ENCODE assay signal across 8 mouse cellular contexts in genomic region chr1:85896110-85896509, GRCm38 (mm10). TPM values are rescaled to one million over a fixed set of nuclear protein-coding genes. Genes with fewer than 3 reads are reported as not detected.
DNase-seq lines count a peak whose midpoint lies in the region; ATAC-seq lines count a peak whose summit lies in the region.

No protein-coding gene starts in this region.

- no peak for ATAC-seq in heart, embryonic 15.5 days (replicated peaks; ENCODE audit: insufficient number of reproducible peaks, insufficient read depth, low FRiP score, low read depth)
- ATAC-seq in embryonic facial prominence, embryonic 12.5 days (ENCODE audit: insufficient number of reproducible peaks, insufficient read depth, low FRiP score, low TSS enrichment), result no peak
- ATAC-seq in intestine, embryonic 14.5 days (replicated peaks; ENCODE audit: low FRiP score, low TSS enrichment, low read depth), result no peak
- no peak for ATAC-seq in midbrain, embryonic 16.5 days

- H3K4me3 ChIP-seq in heart, embryonic 15.5 days, result peak overlapping the region; percentile 72
- peak overlapping the region; percentile 78 for H3K4me3 ChIP-seq in embryonic facial prominence, embryonic 12.5 days
- no peak overlapping the region; the same call in 1 of the 2 replicates for H3K4me3 ChIP-seq in intestine, embryonic 14.5 days (ENCODE audit: low read depth, low read length)
- H3K4me3 ChIP-seq in midbrain, embryonic 16.5 days (ENCODE audit: low read depth, low read length), result peak overlapping the region; percentile 63

- 71% methylated on average over 5 of the region's 5 CpGs for WGBS in heart, embryonic 15.5 days
- 71% methylated on average over 5 of the region's 5 CpGs for WGBS in embryonic facial prominence, embryonic 12.5 days
- 82% methylated on average over 5 of the region's 5 CpGs for WGBS in intestine, embryonic 14.5 days
- 67% methylated on average over 5 of the region's 5 CpGs for WGBS in midbrain, embryonic 16.5 days

- no peaks in the 10 kb centered on the region for H3K36me3 ChIP-seq in heart, embryonic 15.5 days
- no peaks in the 10 kb centered on the region for H3K36me3 ChIP-seq in embryonic facial prominence, embryonic 12.5 days
- no peaks in the 10 kb centered on the region for H3K36me3 ChIP-seq in intestine, embryonic 14.5 days (ENCODE audit: control insufficient read depth, insufficient read depth, low read length)
- no peaks in the 10 kb centered on the region for H3K36me3 ChIP-seq in midbrain, embryonic 16.5 days (ENCODE audit: control insufficient read depth, insufficient read depth, low read length)

- peak overlapping the region; percentile 85 for H3K4me2 ChIP-seq in heart, embryonic 15.5 days
- peak overlapping the region; percentile 82 for H3K4me2 ChIP-seq in embryonic facial prominence, embryonic 12.5 days (replicated peaks)
- peak overlapping the region; percentile 87 for H3K4me2 ChIP-seq in intestine, embryonic 14.5 days (ENCODE audit: low read length)
- H3K4me2 ChIP-seq in midbrain, embryonic 16.5 days (ENCODE audit: low read length), result peak overlapping the region; percentile 79

- no peak for DNase-seq in heart, adult 8-10 months (ENCODE audit: low spot score)
- DNase-seq in intestine, embryonic 14.5 days (ENCODE audit: low spot score), result no peak
- DNase-seq in thymus, postnatal 14 days, result no peak
- DNase-seq in left cerebral cortex, postnatal 4 days, result no peak
- DNase-seq in testis, postnatal 14 days (ENCODE audit: low spot score), result no peak

- H3K4me1 ChIP-seq in heart, embryonic 15.5 days (replicated peaks), result peaks cover 65% of the 10 kb centered on the region
- peaks cover 50% of the 10 kb centered on the region for H3K4me1 ChIP-seq in embryonic facial prominence, embryonic 12.5 days
- peaks cover 44% of the 10 kb centered on the region for H3K4me1 ChIP-seq in intestine, embryonic 14.5 days (replicated peaks; ENCODE audit: control insufficient read depth, insufficient read depth, low read length)
- H3K4me1 ChIP-seq in midbrain, embryonic 16.5 days (ENCODE audit: control insufficient read depth, insufficient read depth, low read length), result peaks cover 56% of the 10 kb centered on the region

- peak overlapping the region; percentile 77; the same call in 1 of the 2 replicates for H3K9ac ChIP-seq in heart, embryonic 15.5 days
- 0 out of 2 replicates have a peak overlapping the region, but pooled peaks have one; percentile 84 for H3K9ac ChIP-seq in embryonic facial prominence, embryonic 12.5 days
- H3K9ac ChIP-seq in intestine, embryonic 14.5 days (ENCODE audit: low read length), result peak overlapping the region; percentile 74; the same call in 1 of the 2 replicates
- H3K9ac ChIP-seq in midbrain, embryonic 16.5 days (ENCODE audit: low read depth, low read length), result peak overlapping the region; percentile 76

- intact Hi-C loops in left cerebral cortex, postnatal 4 days (cut with DNase I), result no loop called here

- H3K27me3 ChIP-seq in heart, embryonic 15.5 days, result no peaks in the 10 kb centered on the region
- no peaks in the 10 kb centered on the region for H3K27me3 ChIP-seq in embryonic facial prominence, embryonic 12.5 days
- H3K27me3 ChIP-seq in intestine, embryonic 14.5 days (replicated peaks; ENCODE audit: control insufficient read depth, insufficient read depth, low read length), result no peaks in the 10 kb centered on the region
- H3K27me3 ChIP-seq in midbrain, embryonic 16.5 days (ENCODE audit: control insufficient read depth, insufficient read depth, low read depth, low read length), result no peaks in the 10 kb centered on the region

- H3K27ac ChIP-seq in heart, embryonic 15.5 days, result peak overlapping the region; percentile 85; the same call in 1 of the 2 replicates
- peak overlapping the region; percentile 96; the same call in 1 of the 2 replicates for H3K27ac ChIP-seq in embryonic facial prominence, embryonic 12.5 days
- H3K27ac ChIP-seq in intestine, embryonic 14.5 days (ENCODE audit: low read depth), result no peak overlapping the region
- peak overlapping the region; percentile 23; the same call in 1 of the 2 replicates for H3K27ac ChIP-seq in midbrain, embryonic 16.5 days (ENCODE audit: low read length)

- H3K9me3 ChIP-seq in heart, embryonic 15.5 days (replicated peaks), result no peaks in the 10 kb centered on the region
- no peaks in the 10 kb centered on the region for H3K9me3 ChIP-seq in embryonic facial prominence, embryonic 12.5 days
- H3K9me3 ChIP-seq in intestine, embryonic 14.5 days (ENCODE audit: control insufficient read depth, low read length), result no peaks in the 10 kb centered on the region
- H3K9me3 ChIP-seq in midbrain, embryonic 16.5 days (replicated peaks; ENCODE audit: control insufficient read depth, low read length, poor library complexity, severe bottlenecking), result no peaks in the 10 kb centered on the region

RNA-seq across cellular contexts. Expression of gene Itm2c, which starts 2.0 kb away (rescaled TPM):
- 181 and 231 TPM in 2 replicates for polyA plus RNA-seq in heart, embryonic 15.5 days (2015; fragmentation: Nextera tagmentation; extraction: Ambion mirVana)
- total RNA-seq in heart, adult 8-10 months (2022), result 10 to 100 TPM; 56.7 to 61.6 (median 58.2) TPM
- 252 and 258 TPM in 2 replicates for polyA plus RNA-seq in embryonic facial prominence, embryonic 12.5 days (2016; fragmentation: Nextera tagmentation; extraction: Ambion mirVana)
- 92.0 and 96.7 TPM in 2 replicates for polyA plus RNA-seq in intestine, embryonic 14.5 days (2014; fragmentation: Nextera tagmentation; extraction: Ambion mirVana)
- 249 and 258 TPM in 2 replicates for polyA plus RNA-seq in midbrain, embryonic 16.5 days (2015; fragmentation: Nextera tagmentation; extraction: Ambion mirVana)
- total RNA-seq in left cerebral cortex, postnatal 4 days (2021), result 100 to 1,000 TPM; 111 to 124 TPM

RNA-seq across cellular contexts. Expression of gene 4933407L21Rik, which starts 32.2 kb away (rescaled TPM):
- polyA plus RNA-seq in heart, embryonic 15.5 days (2015; fragmentation: Nextera tagmentation; extraction: Ambion mirVana), result 0.04 and 0.18 TPM in 2 replicates
- not detected for total RNA-seq in heart, adult 8-10 months (2022)
- 0.22 and 0.29 TPM in 2 replicates for polyA plus RNA-seq in embryonic facial prominence, embryonic 12.5 days (2016; fragmentation: Nextera tagmentation; extraction: Ambion mirVana)
- 0.28 TPM in 1 of 2 replicates, not detected in the other for polyA plus RNA-seq in intestine, embryonic 14.5 days (2014; fragmentation: Nextera tagmentation; extraction: Ambion mirVana)
- polyA plus RNA-seq in midbrain, embryonic 16.5 days (2015; fragmentation: Nextera tagmentation; extraction: Ambion mirVana), result 10.1 and 10.5 TPM in 2 replicates
- 1 to 10 TPM; 6.1 to 7.2 TPM for total RNA-seq in left cerebral cortex, postnatal 4 days (2021)
